8 mouse cellular contexts compared by ENCODE assay signal in the genomic region with DNA sequence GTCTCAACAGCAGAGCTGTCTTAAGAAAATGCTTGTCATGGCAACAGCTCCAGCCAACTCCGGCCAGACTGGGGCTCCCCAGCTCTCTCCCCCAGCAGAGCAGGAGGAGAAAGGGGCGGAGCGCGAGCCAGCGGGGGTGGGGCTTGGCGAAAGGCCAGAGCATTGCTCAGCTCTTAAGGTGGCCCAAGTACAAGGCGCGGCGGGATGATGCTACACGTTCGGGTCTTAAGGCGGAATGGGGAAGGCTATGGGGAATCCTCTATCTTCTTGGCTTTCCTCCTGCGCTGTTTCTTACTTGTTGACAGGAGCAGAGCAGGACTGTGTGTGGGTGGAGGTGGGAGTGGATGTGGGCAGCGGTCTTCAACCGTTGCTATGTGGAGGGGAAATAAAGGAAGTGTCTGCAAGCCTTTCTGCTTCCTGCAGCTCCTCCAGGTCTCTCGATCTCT. TPM values are rescaled to one million over a fixed set of nuclear protein-coding genes. Genes with fewer than 3 reads are reported as not detected.
A peak's percentile ranks its signal among the peaks of the same experiment; 100 is the strongest.
DNase-seq lines count a peak whose midpoint lies in the region; ATAC-seq lines count a peak whose summit lies in the region.

Atp2b4 (minus strand) TSS at position 94 of the 446 bp plus-strand sequence.

- peak within 1 kb of the TSS; percentile 82 for H3K4me2 ChIP-seq in intestine, embryonic 14.5 days (ENCODE audit: low read length)

- peak within 1 kb of the TSS; percentile 73 for H3K4me3 ChIP-seq in intestine, embryonic 14.5 days (ENCODE audit: low read depth, low read length)

- H3K9ac ChIP-seq in intestine, embryonic 14.5 days (ENCODE audit: low read length): peak within 1 kb of the TSS; percentile 61

- intact Hi-C loops in left cerebral cortex, postnatal 14 days (cut with DNase I): loop anchor here (5.0 kb wide), 1 partner anchor 96 kb away; no protein-coding TSS in a partner anchor

- peak; percentile 95 to 98 for DNase-seq in adrenal gland, adult 18-20 months (ENCODE audit: low spot score in 2 of 2)
- peak; percentile 92 for DNase-seq in embryo, embryonic 11 days
- DNase-seq in gastrocnemius, postnatal 25 days: peak; percentile 93
- DNase-seq in intestine, embryonic 14.5 days (ENCODE audit: low spot score): peak; percentile 99
- DNase-seq in left cerebral cortex, postnatal 14 days (ENCODE audit: low spot score in 2 of 2): peak; percentile 96 to 97
- DNase-seq in mesoderm, embryonic 11.5 days (ENCODE audit: low read depth, low spot score): peak; percentile 91
- peak; percentile 92 to 93 for DNase-seq in right cerebral cortex, postnatal 36 days (ENCODE audit: low spot score in 2 of 2)
- DNase-seq in yolk sac, embryonic 10.5 days (ENCODE audit: low spot score): peak; percentile 93

- peak within 1 kb of the TSS; percentile 76 for H3K27ac ChIP-seq in intestine, embryonic 14.5 days (ENCODE audit: low read depth)

- peaks cover 28% of the 10 kb centered on the region for H3K4me1 ChIP-seq in intestine, embryonic 14.5 days (replicated peaks; ENCODE audit: control insufficient read depth, insufficient read depth, low read length)

- under 1% methylated on average over 16 of the region's 16 CpGs for WGBS in intestine, embryonic 14.5 days

- no peaks in the 10 kb centered on the region for H3K36me3 ChIP-seq in intestine, embryonic 14.5 days (ENCODE audit: control insufficient read depth, insufficient read depth, low read length)

- H3K27me3 ChIP-seq in intestine, embryonic 14.5 days (replicated peaks; ENCODE audit: control insufficient read depth, insufficient read depth, low read length): no peaks in the 10 kb centered on the region

- H3K9me3 ChIP-seq in intestine, embryonic 14.5 days (ENCODE audit: control insufficient read depth, low read length): no peaks in the 10 kb centered on the region

- ATAC-seq in intestine, embryonic 14.5 days (replicated peaks; ENCODE audit: low FRiP score, low TSS enrichment, low read depth): peak; percentile 89

RNA-seq across cellular contexts. Expression of gene Atp2b4, which starts in this region (rescaled TPM):
- total RNA-seq in adrenal gland, adult 18-20 months (2021): 10 to 100 TPM; 25.1 to 41.5 TPM
- 10 to 100 TPM; 12.0 to 17.2 TPM for total RNA-seq in gastrocnemius, postnatal 25 days (2021)
- 30.7 and 32.3 TPM in 2 replicates for polyA plus RNA-seq in intestine, embryonic 14.5 days (2014; fragmentation: Nextera tagmentation; extraction: Ambion mirVana)
- 100 to 1,000 TPM; 237 to 245 TPM for total RNA-seq in left cerebral cortex, postnatal 14 days (2021)

Comparison
In these comparisons a context has a peak if more than half of its experiments do, and no peak if none do; other contexts are left out.
1. Peak in every context shown above with its lines: DNase-seq, ATAC-seq, H3K4me3 ChIP-seq and H3K27ac ChIP-seq.
2. RNA of gene Atp2b4 (total RNA-seq): 237 to 245 TPM in left cerebral cortex, postnatal 14 days; 25.1 to 41.5 TPM in adrenal gland, adult 18-20 months and 12.0 to 17.2 TPM in gastrocnemius, postnatal 25 days; every median in the first group is over 4 times any median in the second.